Mouse (Mus musculus): ENCODE data around the gene Ssbp1. TPM values are rescaled to one million over a fixed set of nuclear protein-coding genes. Genes with fewer than 3 reads are reported as not detected.

Ssbp1 gene
- polyA plus RNA-seq, 1 experiment from 2014 or later = 179 TPM

DNA sequence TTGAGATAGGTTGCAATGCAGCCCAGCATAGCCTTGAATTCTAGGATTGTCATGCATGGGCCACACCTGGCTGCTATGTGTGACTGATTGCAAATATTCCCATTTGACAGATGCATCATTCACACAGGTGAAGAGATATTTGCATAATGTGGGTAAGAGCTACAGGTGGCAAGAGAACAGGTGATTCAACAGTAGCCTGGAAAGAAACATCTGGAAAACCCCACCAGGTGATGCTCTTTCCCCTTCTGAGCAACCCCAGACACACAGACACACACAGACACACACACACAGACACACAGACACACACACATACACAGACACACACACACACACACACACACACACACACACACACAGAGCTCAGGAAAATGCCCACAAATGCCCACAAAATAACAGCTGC, 39.3 kb upstream of the Ssbp1 start:
- H3K27me3 ChIP-seq (replicated peaks; ENCODE audit: control insufficient read depth, insufficient read depth, low read length) = no peaks in the 10 kb centered on the region; the same call in 1 of the 2 replicates
- H3K9me3 ChIP-seq (ENCODE audit: control insufficient read depth, low read length) = no peaks in the 10 kb centered on the region
- no peak overlapping the region for H3K4me3 ChIP-seq (ENCODE audit: low read depth, low read length)
- no peaks in the 10 kb centered on the region for H3K36me3 ChIP-seq (ENCODE audit: control insufficient read depth, insufficient read depth, low read length)
- no peak for DNase-seq (ENCODE audit: low spot score)
- no peaks in the 10 kb centered on the region; the same call in 1 of the 2 replicates for H3K4me1 ChIP-seq (replicated peaks; ENCODE audit: control insufficient read depth, insufficient read depth, low read length)
- no peak overlapping the region for H3K27ac ChIP-seq (ENCODE audit: low read depth, low read length)
- H3K4me2 ChIP-seq = no peak overlapping the region
- ATAC-seq (replicated peaks; ENCODE audit: low FRiP score) = no peak
- H3K9ac ChIP-seq (ENCODE audit: low read depth, low read length) = no peak overlapping the region

DNA sequence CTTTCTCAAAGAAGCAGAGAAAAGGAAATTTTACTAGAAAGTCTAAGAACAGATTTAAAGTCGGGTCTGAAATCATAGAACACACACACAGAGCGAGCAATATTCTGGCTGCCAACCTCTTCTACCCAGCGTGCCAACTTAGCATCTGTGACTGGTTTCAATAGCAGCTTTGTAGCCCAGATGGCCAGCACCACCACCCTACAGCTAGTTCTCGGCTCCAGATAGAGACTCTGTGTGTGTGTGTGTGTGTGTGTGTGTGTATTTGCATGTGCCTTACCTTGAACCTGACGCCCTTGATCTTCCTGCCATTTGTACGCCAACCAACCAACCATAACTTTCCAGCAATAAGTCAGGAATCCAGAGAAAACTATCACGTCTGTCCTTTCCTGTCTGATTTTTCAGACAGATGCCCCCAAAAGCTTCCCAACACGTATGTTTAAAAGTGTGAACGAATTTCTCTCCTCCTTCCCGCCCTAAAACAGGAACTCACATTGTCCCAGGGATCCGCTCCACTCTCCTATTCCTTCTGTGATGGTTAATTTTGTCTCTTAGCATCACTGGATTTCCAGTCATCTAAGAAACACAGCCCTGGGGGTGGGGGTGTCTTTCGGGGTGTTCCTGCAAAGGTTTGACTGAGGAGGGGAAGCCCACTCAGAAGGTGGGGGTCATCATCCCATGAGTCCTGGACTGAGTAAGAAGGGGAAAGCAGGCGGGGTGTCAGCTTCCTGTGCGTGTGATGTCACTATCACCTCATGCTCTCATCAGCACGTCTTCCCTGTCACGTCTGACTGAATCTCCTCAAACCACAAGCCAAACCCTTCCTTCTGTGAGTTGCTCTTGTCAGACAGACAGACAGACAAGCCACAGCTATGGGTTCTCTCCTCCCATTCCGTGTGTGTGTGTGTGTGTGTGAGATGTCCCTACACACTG, 38.5 kb upstream of the Ssbp1 start:
- DNase-seq (ENCODE audit: low spot score) (no peak), ATAC-seq (replicated peaks; ENCODE audit: low FRiP score) (no peak)
- no peak overlapping the region for H3K4me3 ChIP-seq (ENCODE audit: low read depth, low read length)
- H3K4me2 ChIP-seq = no peak overlapping the region
- H3K9ac ChIP-seq (ENCODE audit: low read depth, low read length) = no peak overlapping the region
- 78% methylated on average over 17 of the region's 17 CpGs for WGBS
- H3K27me3 ChIP-seq (replicated peaks; ENCODE audit: control insufficient read depth, insufficient read depth, low read length) = no peaks in the 10 kb centered on the region; the same call in 1 of the 2 replicates
- H3K27ac ChIP-seq (ENCODE audit: low read depth, low read length) = no peak overlapping the region
- no peaks in the 10 kb centered on the region for H3K9me3 ChIP-seq (ENCODE audit: control insufficient read depth, low read length)
- no peaks in the 10 kb centered on the region; the same call in 1 of the 2 replicates for H3K4me1 ChIP-seq (replicated peaks; ENCODE audit: control insufficient read depth, insufficient read depth, low read length)
- no peaks in the 10 kb centered on the region for H3K36me3 ChIP-seq (ENCODE audit: control insufficient read depth, insufficient read depth, low read length)

DNA sequence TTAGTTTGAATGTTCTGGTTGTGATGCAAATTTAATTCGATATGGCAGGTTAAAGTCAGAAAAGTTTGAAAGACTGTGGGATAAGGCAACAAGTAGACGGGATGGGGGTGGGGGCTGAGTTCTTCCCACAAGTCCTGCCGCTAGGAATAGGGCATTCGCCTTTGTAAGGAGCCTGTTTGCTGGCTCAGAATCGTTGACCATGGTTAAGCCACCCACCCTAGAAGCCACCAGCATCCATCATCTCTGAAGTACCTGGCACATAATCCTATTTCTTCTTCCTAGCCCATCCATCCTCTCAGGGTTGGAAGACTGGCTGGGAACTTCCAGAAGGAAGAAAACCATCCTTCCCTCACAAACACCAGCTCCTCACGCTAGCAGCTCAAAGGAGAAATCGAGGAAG, 36.5 kb upstream of the Ssbp1 start:
- Histone ChIP-seq H3K4me3 (ENCODE audit: low read depth, low read length) (peak overlapping the region; percentile 78), H3K4me1 (replicated peaks; ENCODE audit: control insufficient read depth, insufficient read depth, low read length) (no peaks in the 10 kb centered on the region; the same call in 1 of the 2 replicates), H3K27ac (ENCODE audit: low read depth, low read length) (no peak overlapping the region), H3K9ac (ENCODE audit: low read depth, low read length) (no peak overlapping the region), H3K9me3 (ENCODE audit: control insufficient read depth, low read length) (no peaks in the 10 kb centered on the region), H3K36me3 (ENCODE audit: control insufficient read depth, insufficient read depth, low read length) (no peaks in the 10 kb centered on the region), H3K27me3 (replicated peaks; ENCODE audit: control insufficient read depth, insufficient read depth, low read length) (no peaks in the 10 kb centered on the region; the same call in 1 of the 2 replicates), H3K4me2 (peak overlapping the region; percentile 94)
- no peak for DNase-seq (ENCODE audit: low spot score)
- ATAC-seq (replicated peaks; ENCODE audit: low FRiP score) = no peak
- 21% methylated on average over 7 of the region's 7 CpGs for WGBS

DNA sequence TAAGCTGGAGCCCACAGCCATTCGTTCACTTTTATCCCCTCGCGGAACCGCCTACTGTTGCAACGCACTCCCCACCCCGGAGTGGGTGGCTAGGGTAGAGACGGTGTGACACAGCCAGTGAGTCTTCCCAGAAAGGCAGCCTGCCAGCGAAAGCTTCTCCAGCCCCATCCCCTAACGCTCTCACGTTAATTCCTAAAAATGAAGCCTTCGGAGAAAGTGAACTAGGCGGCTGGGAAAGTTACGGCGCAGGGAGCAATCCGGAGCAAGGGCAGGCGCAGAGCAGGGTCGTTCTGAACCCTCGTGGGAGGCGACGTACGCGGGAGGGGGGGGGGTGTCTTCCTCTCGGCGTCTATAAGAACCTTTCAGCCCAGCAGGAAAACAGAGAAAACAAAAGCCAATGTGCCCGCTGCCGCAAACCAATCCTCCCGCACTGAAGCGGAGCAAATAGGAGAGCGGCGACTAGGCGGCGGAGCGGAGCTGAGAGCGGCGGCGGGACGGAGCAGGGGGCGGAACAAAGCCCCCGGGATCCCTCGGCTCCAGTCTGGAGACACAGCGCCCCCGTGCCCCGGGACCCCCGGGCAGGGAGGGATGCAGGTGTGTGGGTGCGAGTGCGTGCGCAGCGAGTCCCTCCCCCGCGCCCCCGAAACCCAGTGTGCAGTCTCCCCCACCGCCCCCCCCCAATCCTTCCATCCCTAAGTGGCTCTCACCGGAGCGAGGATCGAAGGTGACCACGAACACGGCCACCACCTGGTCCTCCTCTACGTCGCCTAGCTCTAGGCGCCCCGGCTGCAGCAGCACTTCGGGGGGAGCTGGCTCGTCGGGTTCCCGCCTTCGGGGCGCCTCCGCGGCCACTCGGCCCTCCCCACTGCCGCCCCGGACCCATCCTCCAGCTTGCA, 35.8 kb upstream of the Ssbp1 start:
- ATAC-seq (replicated peaks; ENCODE audit: low FRiP score) (peak; percentile 29), DNase-seq (ENCODE audit: low spot score) (peak; percentile 58)
- WGBS = under 1% methylated on average over 70 of the region's 72 CpGs
- Histone ChIP-seq H3K4me2 (peak overlapping the region; percentile 94), H3K27ac (ENCODE audit: low read depth, low read length) (no peak overlapping the region), H3K4me3 (ENCODE audit: low read depth, low read length) (peak overlapping the region; percentile 78), H3K9ac (ENCODE audit: low read depth, low read length) (peak overlapping the region; percentile 75), H3K27me3 (replicated peaks; ENCODE audit: control insufficient read depth, insufficient read depth, low read length) (no peaks in the 10 kb centered on the region; the same call in 1 of the 2 replicates), H3K4me1 (replicated peaks; ENCODE audit: control insufficient read depth, insufficient read depth, low read length) (no peaks in the 10 kb centered on the region; the same call in 1 of the 2 replicates), H3K36me3 (ENCODE audit: control insufficient read depth, insufficient read depth, low read length) (no peaks in the 10 kb centered on the region), H3K9me3 (ENCODE audit: control insufficient read depth, low read length) (no peaks in the 10 kb centered on the region)

DNA sequence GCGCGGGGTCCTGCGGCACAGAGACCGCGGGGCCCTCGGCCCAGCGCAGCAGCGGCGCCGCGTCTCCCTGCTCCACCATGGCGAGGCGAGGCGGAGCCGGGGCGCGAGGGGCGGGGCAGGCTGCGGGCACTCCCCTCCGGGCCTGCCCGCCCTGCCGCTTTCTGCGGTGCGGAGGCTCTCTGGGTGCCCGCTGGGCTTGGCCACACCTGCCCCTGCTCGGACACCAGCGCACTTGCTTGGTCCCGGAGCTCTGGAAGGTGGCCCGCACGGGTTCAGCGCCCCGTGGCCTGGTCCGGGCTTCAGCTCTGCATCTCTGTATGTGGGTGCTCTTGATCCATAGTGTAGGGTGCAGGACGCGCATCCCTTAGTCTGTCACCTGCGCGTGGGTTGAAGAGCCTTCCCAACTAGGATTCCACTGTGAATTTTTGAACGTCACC, 35.1 kb upstream of the Ssbp1 start, which contains the start of gene E330009J07Rik:
Gene E330009J07Rik (minus strand): TSS at position 89 of the 437 bp plus-strand sequence.
- Histone ChIP-seq H3K4me2 (peak within 1 kb of the TSS; percentile 94), H3K36me3 (ENCODE audit: control insufficient read depth, insufficient read depth, low read length) (no peaks in the 10 kb centered on the region), H3K4me3 (ENCODE audit: low read depth, low read length) (peak within 1 kb of the TSS; percentile 78), H3K27me3 (replicated peaks; ENCODE audit: control insufficient read depth, insufficient read depth, low read length) (no peaks in the 10 kb centered on the region; the same call in 1 of the 2 replicates), H3K9ac (ENCODE audit: low read depth, low read length) (peak within 1 kb of the TSS; percentile 75), H3K9me3 (ENCODE audit: control insufficient read depth, low read length) (no peaks in the 10 kb centered on the region), H3K4me1 (replicated peaks; ENCODE audit: control insufficient read depth, insufficient read depth, low read length) (no peaks in the 10 kb centered on the region; the same call in 1 of the 2 replicates), H3K27ac (ENCODE audit: low read depth, low read length) (no peak within 1 kb of the TSS)
- under 1% methylated on average over 31 of the region's 38 CpGs for WGBS
- ATAC-seq (replicated peaks; ENCODE audit: low FRiP score) = peak; percentile 89
- peak; percentile 85 for DNase-seq (ENCODE audit: low spot score)

DNA sequence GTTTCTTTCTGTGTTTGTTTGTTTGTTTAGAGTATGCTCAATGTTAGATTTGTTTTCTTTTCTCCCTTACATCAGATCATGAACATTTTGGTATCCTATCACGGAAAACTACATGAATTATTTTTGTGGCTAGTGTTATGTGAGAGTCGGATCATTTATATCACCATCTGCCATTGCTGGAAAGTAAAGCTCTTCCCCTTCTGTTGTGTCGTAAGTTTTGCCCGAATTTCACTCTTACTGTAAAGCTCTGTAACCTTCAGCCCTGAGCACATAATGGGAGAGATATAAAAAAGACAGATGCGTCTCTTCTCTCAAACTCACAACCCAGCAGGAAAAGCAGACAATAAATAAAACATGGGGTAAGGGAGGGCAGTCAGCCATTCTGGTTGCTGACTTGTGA, 32.2 kb upstream of the Ssbp1 start, which contains the start of gene Wee2:
Gene Wee2 (plus strand): TSS at position 153 of the 400 bp plus-strand sequence.
- H3K4me3 ChIP-seq (ENCODE audit: low read depth, low read length) = no peak within 1 kb of the TSS
- no peak for ATAC-seq (replicated peaks; ENCODE audit: low FRiP score)
- no peaks in the 10 kb centered on the region for H3K9me3 ChIP-seq (ENCODE audit: control insufficient read depth, low read length)
- H3K4me1 ChIP-seq (replicated peaks; ENCODE audit: control insufficient read depth, insufficient read depth, low read length) = no peaks in the 10 kb centered on the region; the same call in 1 of the 2 replicates
- H3K9ac ChIP-seq (ENCODE audit: low read depth, low read length) = no peak within 1 kb of the TSS
- H3K27ac ChIP-seq (ENCODE audit: low read depth, low read length) = no peak within 1 kb of the TSS
- no peak for DNase-seq (ENCODE audit: low spot score)
- H3K27me3 ChIP-seq (replicated peaks; ENCODE audit: control insufficient read depth, insufficient read depth, low read length) = peaks cover 5% of the 10 kb centered on the region
- no peaks in the 10 kb centered on the region for H3K36me3 ChIP-seq (ENCODE audit: control insufficient read depth, insufficient read depth, low read length)
- peak within 1 kb of the TSS; percentile 29 for H3K4me2 ChIP-seq
- WGBS = 75% methylated on average over 5 of the region's 5 CpGs

DNA sequence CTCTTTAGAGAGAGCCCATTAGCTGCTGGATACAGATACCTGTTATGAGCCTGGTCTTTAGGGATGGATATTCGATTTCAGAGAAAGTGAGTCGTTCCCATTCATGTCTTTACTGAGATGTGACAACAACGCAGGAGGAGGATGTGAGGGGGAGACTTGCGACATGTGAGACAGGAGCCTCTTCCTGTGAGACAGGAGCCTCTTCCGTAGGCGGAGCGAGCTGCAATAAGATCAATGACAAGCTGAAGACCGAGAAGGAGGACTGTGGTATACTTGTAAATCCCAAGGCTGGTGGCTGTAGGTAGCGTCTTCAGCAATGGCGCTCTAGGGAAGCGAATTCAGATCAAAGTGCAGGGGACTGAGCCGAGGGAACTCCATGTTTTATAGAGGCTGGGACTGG, 31.4 kb upstream of the Ssbp1 start:
- WGBS = 20% methylated on average over 12 of the region's 12 CpGs
- Histone ChIP-seq H3K9ac (ENCODE audit: low read depth, low read length) (no peak overlapping the region), H3K4me2 (peak overlapping the region; percentile 29), H3K27me3 (replicated peaks; ENCODE audit: control insufficient read depth, insufficient read depth, low read length) (peaks cover 5% of the 10 kb centered on the region), H3K27ac (ENCODE audit: low read depth, low read length) (no peak overlapping the region), H3K4me3 (ENCODE audit: low read depth, low read length) (no peak overlapping the region), H3K9me3 (ENCODE audit: control insufficient read depth, low read length) (no peaks in the 10 kb centered on the region), H3K4me1 (replicated peaks; ENCODE audit: control insufficient read depth, insufficient read depth, low read length) (no peaks in the 10 kb centered on the region; the same call in 1 of the 2 replicates), H3K36me3 (ENCODE audit: control insufficient read depth, insufficient read depth, low read length) (no peaks in the 10 kb centered on the region)
- no peak for DNase-seq (ENCODE audit: low spot score)
- no peak for ATAC-seq (replicated peaks; ENCODE audit: low FRiP score)

DNA sequence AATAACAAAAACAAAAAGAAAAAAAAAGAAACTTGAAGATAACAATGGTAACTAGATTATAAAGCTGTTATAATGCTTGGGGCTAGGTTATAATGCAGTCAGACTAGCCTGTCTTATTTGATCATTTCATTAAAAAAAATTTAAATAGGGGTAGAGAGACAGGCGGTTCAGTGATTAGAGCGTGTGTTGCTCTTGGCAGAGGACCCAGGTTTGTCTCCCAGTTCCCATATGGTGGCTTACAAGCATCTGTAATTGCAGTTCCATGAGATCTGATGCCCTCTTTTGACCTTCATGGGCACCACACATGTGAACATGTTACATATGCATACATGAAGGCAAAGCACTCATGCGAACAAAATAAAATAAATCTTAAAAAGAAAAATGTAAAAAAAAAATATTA, 29.9 kb upstream of the Ssbp1 start:
- Histone ChIP-seq H3K9ac (ENCODE audit: low read depth, low read length) (no peak overlapping the region), H3K4me3 (ENCODE audit: low read depth, low read length) (no peak overlapping the region), H3K27ac (ENCODE audit: low read depth, low read length) (no peak overlapping the region), H3K4me2 (no peak overlapping the region), H3K27me3 (replicated peaks; ENCODE audit: control insufficient read depth, insufficient read depth, low read length) (peaks cover 5% of the 10 kb centered on the region; the same call in 1 of the 2 replicates), H3K9me3 (ENCODE audit: control insufficient read depth, low read length) (no peaks in the 10 kb centered on the region), H3K4me1 (replicated peaks; ENCODE audit: control insufficient read depth, insufficient read depth, low read length) (no peaks in the 10 kb centered on the region; the same call in 1 of the 2 replicates), H3K36me3 (ENCODE audit: control insufficient read depth, insufficient read depth, low read length) (no peaks in the 10 kb centered on the region)
- WGBS = 78% methylated on average over 3 of the region's 3 CpGs
- no peak for ATAC-seq (replicated peaks; ENCODE audit: low FRiP score)
- no peak for DNase-seq (ENCODE audit: low spot score)
